Mouse (Mus musculus) liver, embryonic 13.5 days (tissue): Measurements from ENCODE around the gene Myoc. TPM values are rescaled to one million over a fixed set of nuclear protein-coding genes. Genes with fewer than 3 reads are reported as not detected.
A peak's percentile ranks its signal among the peaks of the same experiment; 100 is the strongest.

Source experiments
- ATAC-seq: fragments of 200-750 bp; cut with Nextera tagmentation; 2 replicates; pipeline ENCODE4 v1.8.0; 2017; ENCODE audit warnings: low read depth, mild to moderate bottlenecking, moderate number of reproducible peaks, moderate library complexity
- DNase-seq: peaks from one replicate; pipeline ENCODE4 v3.0.0; 2022
- H3K27ac ChIP-seq: fragments of 300-500 bp; sonication (generic); 2 replicates; pipeline ENCODE4 v1.5.1; 2015; ENCODE audit warnings: moderate library complexity, mild to moderate bottlenecking, inconsistent platforms
- H3K27me3 ChIP-seq: fragments of 300-500 bp; sonication (generic); 2 replicates; pipeline ENCODE4 v1.6.1; 2015; ENCODE audit warnings: mild to moderate bottlenecking, inconsistent platforms
- H3K36me3 ChIP-seq: fragments of 300-500 bp; sonication (generic); 2 replicates; pipeline ENCODE4 v1.6.1; 2015; ENCODE audit warnings: mild to moderate bottlenecking, inconsistent platforms
- H3K4me1 ChIP-seq: fragments of 300-500 bp; sonication (generic); replicated peaks from 2 replicates; pipeline ENCODE4 v1.6.1; 2015; ENCODE audit warnings: inconsistent platforms
- H3K4me2 ChIP-seq: fragments of 300-500 bp; sonication (generic); 2 replicates; pipeline ENCODE4 v1.6.1; 2015; ENCODE audit warnings: inconsistent platforms, mild to moderate bottlenecking, moderate library complexity
- H3K4me3 ChIP-seq: fragments of 300-500 bp; sonication (generic); replicated peaks from 2 replicates; pipeline ENCODE4 v1.5.1; 2015; ENCODE audit warnings: mild to moderate bottlenecking, inconsistent platforms
- H3K9ac ChIP-seq: fragments of 300-500 bp; sonication (generic); 2 replicates; pipeline ENCODE4 v1.6.1; 2015; ENCODE audit warnings: mild to moderate bottlenecking, inconsistent platforms
- H3K9me3 ChIP-seq: fragments of 300-500 bp; sonication (generic); replicated peaks from 2 replicates; pipeline ENCODE4 v1.6.1; 2016; ENCODE audit warnings: inconsistent platforms
- WGBS: fragments of 180-500 bp; shearing (Covaris S2); methylation state at CpG from one replicate; pipeline ENCODE4 v1.1.7; 2015; ENCODE audit not compliant: insufficient replicate concordance; 5-methylcytosine and 5-hydroxymethylcytosine counted together
- microRNA-seq: library from miRNA; unstranded; fragments of <30 nt; microRNA quantifications from one replicate; pipeline ENCODE4, GENCODE M21; 2016
- polyA plus RNA-seq: library from polyadenylated mRNA; unstranded; fragments of >200 nt; fragmentation: Nextera tagmentation; extraction: Ambion mirVana; gene quantifications from 2 replicates; pipeline ENCODE4 v1.2.1, GENCODE M21; 2015

The Myoc gene
- polyA plus RNA-seq, 1 experiment from 2014 or later: not detected

DNA sequence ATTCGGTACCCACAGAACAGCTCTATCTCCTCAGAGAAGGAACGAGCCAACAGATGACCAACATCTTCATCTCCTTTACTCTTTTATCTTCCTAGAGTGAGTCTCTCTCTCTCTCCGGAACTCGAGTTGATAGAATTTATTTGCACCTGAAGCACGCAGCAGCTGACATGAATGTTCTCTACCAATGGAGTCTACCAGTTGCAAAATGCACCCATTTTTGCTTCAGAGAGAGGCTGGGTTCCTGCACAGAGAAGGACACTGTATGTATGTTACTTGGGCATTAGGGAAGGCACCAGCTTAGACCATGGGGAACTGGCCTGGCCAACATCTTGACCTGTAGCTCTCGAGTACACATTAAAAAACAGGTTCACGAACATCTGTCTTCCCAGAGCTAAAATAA lies 19.2 kb downstream of the Myoc start, which contains the start of gene Myocos:
Myocos (minus strand) TSS at position 101 of the 400 bp plus-strand sequence.
- no peak within 1 kb of the TSS for H3K27ac ChIP-seq
- H3K4me3 ChIP-seq: no peak within 1 kb of the TSS
- H3K9ac ChIP-seq: no peak within 1 kb of the TSS
- peaks cover 7% of the 10 kb centered on the region; the same call in 1 of the 2 replicates for H3K4me1 ChIP-seq
- ATAC-seq (no peak), DNase-seq (no peak)
- H3K9me3 ChIP-seq: no peaks in the 10 kb centered on the region
- 74% methylated on average over 7 of the region's 7 CpGs for WGBS
- no peak within 1 kb of the TSS for H3K4me2 ChIP-seq
- no peaks in the 10 kb centered on the region for H3K36me3 ChIP-seq
- no peaks in the 10 kb centered on the region for H3K27me3 ChIP-seq

DNA sequence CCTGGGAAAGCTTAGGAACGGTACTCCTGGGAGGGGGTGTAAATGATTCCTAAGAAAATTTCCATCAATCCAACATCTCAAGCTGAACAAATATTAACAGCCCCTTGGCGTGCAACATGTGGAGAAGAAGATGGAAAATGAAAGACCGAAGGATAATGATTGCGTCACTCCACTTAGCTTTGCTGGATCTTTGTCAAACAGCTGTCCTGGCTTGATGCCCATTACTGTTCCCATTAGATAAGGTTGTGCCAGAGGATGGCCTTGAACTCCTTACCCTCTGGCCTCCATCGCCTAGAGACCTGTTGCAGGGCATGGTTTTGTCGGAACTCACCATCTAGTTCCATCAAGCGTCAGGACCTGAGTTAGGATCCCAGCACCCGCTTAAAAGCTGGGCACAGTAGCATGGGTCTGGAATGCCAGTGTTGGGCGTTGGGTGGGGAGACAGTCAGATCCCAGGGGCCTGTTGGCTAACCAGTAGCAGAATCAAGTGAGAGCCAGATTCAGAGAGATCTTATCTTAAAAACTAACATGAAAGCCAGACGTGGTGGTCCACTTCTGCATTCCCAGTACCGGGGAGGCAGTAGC lies 21.4 kb downstream of the Myoc start:
- H3K27ac ChIP-seq: no peak overlapping the region
- peaks cover 7% of the 10 kb centered on the region; the same call in 1 of the 2 replicates for H3K4me1 ChIP-seq
- no peak for DNase-seq
- no peaks in the 10 kb centered on the region for H3K27me3 ChIP-seq
- H3K4me2 ChIP-seq: no peak overlapping the region
- ATAC-seq: no peak
- H3K4me3 ChIP-seq: no peak overlapping the region
- no peaks in the 10 kb centered on the region for H3K9me3 ChIP-seq
- WGBS: 55% methylated on average over 11 of the region's 11 CpGs
- H3K9ac ChIP-seq: no peak overlapping the region
- H3K36me3 ChIP-seq: no peaks in the 10 kb centered on the region

DNA sequence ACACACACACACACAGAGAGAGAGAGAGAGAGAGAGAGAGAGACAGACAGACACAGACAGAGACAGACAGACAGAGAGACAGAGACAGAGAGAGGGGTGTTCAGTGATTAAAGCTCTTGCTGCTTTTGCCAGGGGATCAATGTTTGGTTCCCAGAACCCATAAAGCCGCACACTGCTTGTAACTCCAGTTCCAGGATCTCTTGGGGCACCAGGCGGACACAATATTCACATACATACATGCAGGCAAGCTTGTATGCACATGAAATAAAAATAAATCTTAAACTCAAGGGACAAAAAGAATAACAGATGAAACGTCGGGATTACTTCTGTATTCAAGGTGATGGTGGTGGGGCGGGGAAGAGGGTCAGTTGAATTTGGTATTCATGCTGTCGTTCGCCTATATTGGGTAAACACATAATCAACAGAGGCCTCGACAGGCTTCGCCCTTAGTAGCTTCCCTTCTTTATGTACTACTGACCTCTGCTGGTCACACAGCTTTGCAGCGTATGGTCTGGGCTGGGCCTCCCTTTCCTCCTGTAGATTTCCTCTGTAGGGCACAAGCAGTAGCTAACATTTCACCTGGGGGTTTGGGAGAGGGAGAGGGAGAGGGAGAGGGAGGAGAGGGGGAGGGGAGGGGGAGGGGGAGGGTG lies 26.0 kb downstream of the Myoc start:
- DNase-seq (peak; percentile 56), ATAC-seq (peak; percentile 94)
- Histone ChIP-seq H3K4me1 (peaks cover 12% of the 10 kb centered on the region), H3K4me3 (peak overlapping the region; percentile 40; the same call in 1 of the 2 replicates), H3K36me3 (peaks cover 9% of the 10 kb centered on the region), H3K9me3 (no peaks in the 10 kb centered on the region), H3K27ac (no peak overlapping the region), H3K27me3 (no peaks in the 10 kb centered on the region), H3K4me2 (no peak overlapping the region), H3K9ac (no peak overlapping the region)
- whole genome bisulfite sequencing: 9% methylated on average over 10 of the region's 10 CpGs

DNA sequence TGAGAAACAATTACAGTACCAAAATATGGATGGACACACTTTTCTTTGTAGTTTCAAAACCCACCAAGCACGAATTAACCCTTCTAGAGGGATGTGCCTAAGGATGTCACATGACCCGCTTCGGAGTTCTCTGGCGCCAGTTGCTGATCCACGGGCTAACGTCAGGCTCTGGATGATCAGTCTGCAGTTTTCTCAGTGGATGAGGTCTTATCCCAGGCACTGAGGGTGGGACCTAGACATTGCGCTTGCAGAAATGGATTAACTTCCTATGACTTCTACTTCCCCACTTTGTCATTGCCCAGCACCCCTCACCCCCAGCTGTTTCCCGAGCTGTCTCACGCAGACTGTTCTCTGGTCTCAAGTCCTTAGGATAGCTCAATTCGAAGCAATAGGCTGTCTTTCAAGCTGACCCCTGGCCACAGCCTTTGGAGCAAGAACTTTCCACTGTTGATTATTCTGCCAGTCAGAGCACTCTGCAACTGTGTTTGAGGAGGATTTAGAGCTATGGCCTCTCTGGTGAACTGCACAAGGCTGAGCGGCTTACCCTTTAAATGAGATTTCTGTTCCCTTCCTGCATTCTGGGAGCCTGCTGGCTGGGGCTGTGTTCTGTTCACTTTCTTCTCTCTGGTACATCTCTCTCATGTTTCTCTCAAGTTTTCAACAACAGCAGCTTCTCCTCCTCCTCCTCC lies 26.7 kb downstream of the Myoc start:
- H3K27me3 ChIP-seq: no peaks in the 10 kb centered on the region
- no peaks in the 10 kb centered on the region for H3K9me3 ChIP-seq
- no peak overlapping the region for H3K27ac ChIP-seq
- H3K9ac ChIP-seq: peak overlapping the region; percentile 47; the same call in 1 of the 2 replicates
- H3K36me3 ChIP-seq: peaks cover 16% of the 10 kb centered on the region
- H3K4me3 ChIP-seq: peak overlapping the region; percentile 40
- peaks cover 6% of the 10 kb centered on the region for H3K4me1 ChIP-seq
- WGBS: 4% methylated on average over 11 of the region's 11 CpGs
- peak overlapping the region; percentile 65 for H3K4me2 ChIP-seq
- no peak for DNase-seq
- peak; percentile 80 for ATAC-seq

DNA sequence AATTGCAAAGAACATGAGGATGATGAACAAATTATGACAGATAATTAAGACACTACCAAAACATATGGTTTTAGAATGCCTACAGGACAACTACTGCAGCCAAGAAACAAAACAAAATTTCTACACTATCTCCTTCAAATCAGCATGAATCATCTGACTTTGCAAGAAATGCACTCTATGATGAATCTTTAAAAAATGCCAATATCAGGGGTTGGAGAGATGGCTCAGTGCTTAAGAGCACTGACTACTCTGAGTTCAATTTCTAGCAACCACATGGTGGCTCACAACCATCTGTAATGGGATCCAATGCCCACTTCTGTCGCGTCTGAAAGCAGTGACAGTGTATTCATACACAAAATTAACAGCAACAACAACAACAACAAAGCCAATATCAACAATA lies 54.8 kb downstream of the Myoc start:
- Histone ChIP-seq H3K4me1 (no peaks in the 10 kb centered on the region), H3K36me3 (peaks cover 86% of the 10 kb centered on the region)

DNA sequence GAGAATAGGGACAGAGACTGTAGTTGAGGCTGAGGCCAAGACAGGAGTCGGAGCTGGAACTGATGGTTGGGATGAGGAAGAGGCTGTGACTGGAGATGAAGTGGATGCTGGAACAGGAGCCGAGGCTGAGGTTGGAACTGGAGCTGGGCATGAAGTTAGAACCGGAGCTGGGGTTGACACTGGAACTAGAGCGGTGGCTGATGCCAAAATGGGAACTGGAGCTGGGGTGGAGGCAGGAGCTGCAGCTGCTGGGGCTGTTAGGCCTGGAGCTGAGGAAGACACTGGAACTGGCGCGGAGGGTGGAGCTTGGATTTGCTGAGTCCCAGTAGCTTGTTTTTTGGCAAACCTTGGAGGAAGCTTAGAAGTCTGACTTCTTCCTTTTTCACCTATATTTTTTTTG lies 58.9 kb downstream of the Myoc start:
- Histone ChIP-seq H3K9ac (no peak overlapping the region), H3K9me3 (no peaks in the 10 kb centered on the region), H3K27ac (no peak overlapping the region), H3K36me3 (peaks cover 77% of the 10 kb centered on the region), H3K27me3 (no peaks in the 10 kb centered on the region), H3K4me3 (no peak overlapping the region), H3K4me2 (no peak overlapping the region), H3K4me1 (no peaks in the 10 kb centered on the region)
- ATAC-seq: no peak
- DNase-seq: no peak
- 94% methylated on average over 6 of the region's 6 CpGs for WGBS

More for the DNA sequence above, 54.8 kb downstream of the Myoc start:
- Histone ChIP-seq H3K4me2 (no peak overlapping the region), H3K9ac (no peak overlapping the region), H3K9me3 (no peaks in the 10 kb centered on the region), H3K27ac (no peak overlapping the region), H3K27me3 (no peaks in the 10 kb centered on the region), H3K4me3 (no peak overlapping the region)
- ATAC-seq: no peak
- WGBS: 88% methylated on average over 2 of the region's 2 CpGs
- DNase-seq: no peak

Small RNA genes lying within 50 kb of the gene (microRNA-seq; reads per million reads assigned to microRNA genes)
- not detected for gene Gm27616

Other genes starting within 250 kb of the Myoc start
- gene Dnm3, start 161.1 kb upstream of the Myoc start, polyA plus RNA-seq: 1.2 and 1.4 TPM in 2 replicates
- 15.1 and 17.3 TPM in 2 replicates for gene Mettl13, start 90.6 kb upstream of the Myoc start, polyA plus RNA-seq
- gene Vamp4, start 68.6 kb upstream of the Myoc start, polyA plus RNA-seq: 15.5 and 20.4 TPM in 2 replicates
- gene Myocos, start 19.1 kb downstream of the Myoc start, polyA plus RNA-seq: not detected in 2 replicates
- gene Prrc2c, start 101.4 kb downstream of the Myoc start, polyA plus RNA-seq: 52.3 and 54.8 TPM in 2 replicates
- gene Fmo4, start 174.8 kb downstream of the Myoc start, polyA plus RNA-seq: 1.6 TPM in 2 replicates
- gene Fmo1, start 227.5 kb downstream of the Myoc start, polyA plus RNA-seq: 7.4 and 7.8 TPM in 2 replicates